Mouse (Mus musculus): ENCODE measurements at regions not wholly inside any gene's neighbourhood (a gene's known extent, or its start where the extent isn't known, plus 50 kb on each side); places are given as distances from the start of the nearest gene placed in this dataset.

DNA sequence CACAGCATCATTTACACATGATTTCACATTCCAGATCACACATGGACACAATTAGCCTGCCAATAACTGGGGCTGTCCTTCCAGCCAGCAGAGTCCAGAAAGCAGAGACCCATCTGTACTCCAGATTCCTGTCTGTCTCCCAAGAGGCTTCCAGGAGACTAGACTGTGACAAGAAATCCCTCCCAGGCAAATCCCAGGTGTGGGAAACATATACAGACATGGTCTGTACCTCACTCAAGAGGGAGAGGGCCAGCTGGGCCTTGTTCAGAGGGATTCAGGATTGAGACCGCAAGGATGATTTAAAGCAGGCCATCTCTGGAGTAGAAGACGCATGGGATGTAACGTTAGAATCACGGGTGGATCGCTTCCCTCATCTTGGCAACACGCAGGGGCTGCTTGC is 182.7 kb upstream of the Prr30 start:
- DNase-seq (ENCODE audit: low spot score), result no peak

DNA sequence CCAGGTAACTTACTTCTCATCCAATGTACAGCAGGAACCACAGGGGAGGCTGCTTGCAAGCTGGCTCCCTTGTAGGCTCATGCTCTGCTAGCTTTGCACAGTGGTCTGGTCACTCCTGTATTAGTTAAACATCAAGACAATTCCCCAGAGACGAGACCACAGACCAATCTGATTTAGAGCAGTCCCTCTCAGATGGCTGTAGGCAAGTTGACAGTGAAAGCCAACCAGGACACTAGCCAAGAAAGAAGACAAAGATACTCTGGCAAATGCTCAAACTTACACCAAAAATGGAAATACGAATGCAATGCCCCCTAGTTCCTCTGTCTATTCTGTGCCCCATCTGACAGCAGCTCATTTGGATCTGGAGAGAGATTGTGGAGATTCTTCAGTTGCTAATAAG is 181.8 kb upstream of the Prr30 start:
- no peak for DNase-seq (ENCODE audit: low spot score)

DNA sequence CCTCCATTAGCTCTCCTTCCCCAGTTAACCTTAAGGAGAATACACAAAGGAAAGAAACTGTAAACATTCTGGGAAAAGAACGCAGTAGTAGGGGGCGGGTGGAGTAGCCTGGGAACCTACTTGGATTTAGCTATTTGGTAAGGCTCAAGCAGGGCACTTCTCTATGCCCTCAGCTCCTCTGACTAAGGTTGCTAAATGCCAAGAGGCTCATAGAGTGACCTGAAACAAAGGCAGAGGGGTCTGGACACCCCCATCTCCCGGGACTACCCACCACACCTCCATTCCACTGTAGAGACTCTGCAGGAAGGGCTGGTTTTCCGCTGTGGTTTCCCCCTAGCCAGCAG is 179.5 kb upstream of the Prr30 start:
- no peak for DNase-seq (ENCODE audit: low spot score)

GRCm38 (mm10) chr14:101378965-101379662 is 179.0 kb upstream of the Prr30 start:
- peak; percentile 86 for DNase-seq (ENCODE audit: low spot score)

DNA sequence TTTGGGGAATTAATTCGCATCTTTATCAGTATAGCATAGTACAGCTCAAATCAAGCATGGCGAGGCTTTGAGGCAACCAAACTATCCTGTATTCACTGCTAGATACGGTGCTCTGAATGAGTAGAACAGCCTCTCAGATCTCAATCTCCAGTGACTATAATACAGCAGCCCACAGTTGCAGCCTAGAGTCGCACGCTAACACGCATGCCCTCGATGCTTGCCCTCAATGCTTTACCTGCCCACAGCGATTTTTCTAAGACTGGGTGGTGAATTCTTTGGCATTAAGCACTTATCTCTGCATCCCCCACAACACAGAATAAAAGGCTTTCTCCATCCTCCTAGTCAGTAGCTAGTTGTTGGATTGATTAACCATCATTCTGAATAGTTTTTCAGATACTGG is 178.4 kb upstream of the Prr30 start:
- DNase-seq (ENCODE audit: low spot score), result no peak

- no peak for DNase-seq (ENCODE audit: low spot score)
Observed at GRCm38 (mm10) chr14:101376690-101377089, 176.6 kb upstream of the Prr30 start.

- DNase-seq (ENCODE audit: low spot score), result no peak
Observed at GRCm38 (mm10) chr14:101375833-101376232, 175.7 kb upstream of the Prr30 start.

- no peak for DNase-seq (ENCODE audit: low spot score)
Observed at GRCm38 (mm10) chr14:101373864-101374263, 173.7 kb upstream of the Prr30 start.

DNA sequence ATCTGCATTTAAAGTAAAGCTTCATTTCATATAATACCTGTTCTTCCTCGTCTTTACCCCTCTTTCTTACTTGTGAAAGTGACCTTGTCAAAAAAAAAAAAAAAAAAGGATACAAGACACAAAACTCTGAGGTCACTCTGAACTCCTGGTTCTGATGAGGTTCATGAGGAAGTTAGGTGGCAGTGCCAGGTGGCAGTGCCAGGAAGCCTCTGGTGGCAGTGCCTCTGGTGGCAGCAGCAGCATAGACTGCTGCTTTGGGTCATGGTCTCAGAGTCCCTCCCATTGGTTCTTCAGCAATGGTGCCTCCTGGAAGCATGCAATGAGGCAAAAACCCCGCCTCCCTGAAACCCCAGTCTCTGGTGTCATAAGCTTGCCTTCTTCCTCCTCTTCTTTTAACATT is 159.7 kb upstream of the Prr30 start:
- DNase-seq (ENCODE audit: low spot score), result no peak

- DNase-seq (ENCODE audit: low spot score), result no peak
Observed at GRCm38 (mm10) chr14:101353009-101353378, 152.9 kb upstream of the Prr30 start.

DNA sequence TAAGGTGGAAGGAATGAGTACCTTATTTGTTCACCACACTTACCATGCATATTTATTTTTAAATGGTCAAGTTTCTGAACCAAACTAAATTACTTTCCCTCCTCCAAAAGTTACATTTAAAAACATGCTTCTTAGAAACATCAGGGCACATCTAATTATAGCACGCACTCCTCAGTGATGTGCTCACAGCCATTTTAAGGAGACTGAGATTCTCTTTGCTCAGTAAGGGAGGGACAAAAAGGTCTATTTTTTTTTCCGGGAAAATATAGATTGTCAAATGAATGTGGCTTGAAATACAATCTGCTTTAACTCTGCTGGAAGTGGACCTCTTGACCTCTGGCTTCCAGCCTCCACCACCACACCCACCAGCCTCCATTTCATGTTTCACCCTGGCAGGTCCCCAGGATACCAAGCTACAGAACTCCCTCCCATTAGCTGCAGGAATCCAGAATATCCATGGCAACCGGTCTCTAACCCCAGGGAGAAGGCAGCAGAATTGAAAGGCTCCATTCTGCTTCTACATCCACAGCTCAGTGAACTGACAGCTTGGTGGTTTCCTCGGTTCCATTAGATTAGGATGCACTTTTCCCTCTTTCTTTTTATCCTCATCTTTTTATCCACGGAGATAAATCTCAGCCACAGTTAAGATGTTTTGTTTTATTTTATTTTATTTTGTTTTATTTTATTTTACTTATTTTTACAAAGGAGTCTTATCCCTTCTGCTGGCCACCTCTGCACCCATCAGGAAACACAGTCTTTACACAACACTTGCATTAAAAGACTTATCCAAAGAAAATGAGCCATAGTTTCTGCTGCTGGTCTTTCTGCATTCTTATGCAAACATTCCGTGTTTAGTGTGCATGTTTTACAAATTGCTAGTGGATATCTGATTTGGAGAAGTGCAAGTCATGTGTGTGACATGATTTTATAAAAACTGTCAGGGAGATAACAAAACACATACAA is 152.2 kb upstream of the Prr30 start:
- peak; percentile 42 for DNase-seq (ENCODE audit: low spot score)

DNA sequence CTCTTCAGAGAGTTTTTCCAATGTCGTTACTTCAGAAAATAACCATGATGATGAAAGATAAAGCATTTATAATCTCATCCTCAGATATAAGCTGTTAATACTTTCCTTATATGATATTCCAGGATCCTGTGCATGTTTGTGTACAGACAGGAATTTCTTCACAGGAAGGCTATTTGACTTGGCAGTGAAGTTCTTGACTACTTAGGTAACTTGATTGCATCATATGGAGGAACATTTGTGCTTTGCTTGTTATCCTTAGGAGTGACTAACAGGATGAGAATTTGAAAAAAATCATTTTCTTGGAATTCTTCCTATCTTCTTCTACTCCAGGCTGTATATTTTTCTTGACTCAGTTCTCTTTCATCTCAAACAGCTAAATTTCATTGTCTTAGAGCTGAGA is 140.2 kb upstream of the Prr30 start:
- DNase-seq (ENCODE audit: low spot score), result no peak

DNA sequence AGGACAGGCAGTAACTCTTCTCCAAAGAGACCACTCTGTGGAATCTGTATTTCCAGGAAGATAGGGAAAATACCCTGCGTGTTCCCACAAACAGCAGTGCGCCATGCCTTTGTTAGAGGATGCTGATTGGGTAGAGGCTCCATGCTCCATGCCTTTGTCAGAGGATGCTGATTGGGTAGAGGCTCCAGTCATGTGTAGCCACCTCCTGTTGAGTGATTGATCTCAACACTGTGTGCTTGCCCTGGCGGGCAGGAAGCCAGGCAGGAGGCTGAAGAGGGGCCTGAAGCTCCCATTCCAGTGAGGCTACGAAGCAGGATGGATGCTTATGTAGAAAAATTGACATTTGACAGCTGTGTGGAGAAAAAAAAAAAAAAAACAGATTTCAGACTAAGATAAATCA is 131.9 kb upstream of the Prr30 start:
- no peak for DNase-seq (ENCODE audit: low spot score)

DNA sequence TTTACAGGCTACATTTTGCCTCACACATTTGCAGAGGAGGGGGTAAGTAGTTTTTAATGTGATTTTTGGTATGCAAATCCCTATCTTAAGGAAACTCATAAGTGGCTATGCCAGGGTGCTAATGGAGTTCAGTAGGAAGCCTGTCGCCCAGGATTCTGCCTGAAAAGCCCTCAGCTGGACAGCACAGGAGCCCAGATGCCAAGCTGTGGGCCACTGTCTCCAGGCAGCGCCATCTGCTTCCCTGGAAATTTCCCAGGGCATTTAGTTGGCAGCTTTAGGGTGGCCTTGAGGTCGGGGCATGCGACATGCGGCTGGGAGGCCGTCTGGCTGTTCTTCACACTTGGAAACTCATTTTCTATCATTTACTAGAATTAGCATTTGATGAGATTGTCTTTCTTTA is 127.3 kb upstream of the Prr30 start:
- no peak for DNase-seq (ENCODE audit: low spot score)

DNA sequence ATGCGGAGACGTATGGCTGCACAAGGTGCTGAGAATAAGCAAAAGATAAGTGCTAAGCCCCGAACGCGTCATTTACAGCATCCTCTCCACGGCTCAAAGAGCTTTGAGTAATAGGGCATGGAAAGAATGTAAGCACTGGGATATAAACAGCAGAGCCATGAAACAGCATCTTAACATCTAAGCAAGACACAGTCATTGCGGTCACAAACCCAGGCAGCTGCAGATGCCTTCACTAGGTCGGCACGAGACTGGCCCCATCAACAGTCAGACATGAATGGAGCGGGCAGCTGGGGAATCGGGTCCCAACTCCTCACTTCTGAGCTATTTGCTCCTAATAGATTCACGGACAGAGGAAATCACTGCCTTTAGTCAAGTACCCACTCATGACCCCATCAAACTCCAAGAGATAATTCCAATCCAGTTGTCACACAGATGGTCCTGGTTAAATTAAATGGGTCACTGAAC is 126.4 kb upstream of the Prr30 start:
- DNase-seq (ENCODE audit: low spot score), result no peak

- DNase-seq (ENCODE audit: low spot score), result no peak
Observed at GRCm38 (mm10) chr14:101323361-101323760, 123.2 kb upstream of the Prr30 start.

DNA sequence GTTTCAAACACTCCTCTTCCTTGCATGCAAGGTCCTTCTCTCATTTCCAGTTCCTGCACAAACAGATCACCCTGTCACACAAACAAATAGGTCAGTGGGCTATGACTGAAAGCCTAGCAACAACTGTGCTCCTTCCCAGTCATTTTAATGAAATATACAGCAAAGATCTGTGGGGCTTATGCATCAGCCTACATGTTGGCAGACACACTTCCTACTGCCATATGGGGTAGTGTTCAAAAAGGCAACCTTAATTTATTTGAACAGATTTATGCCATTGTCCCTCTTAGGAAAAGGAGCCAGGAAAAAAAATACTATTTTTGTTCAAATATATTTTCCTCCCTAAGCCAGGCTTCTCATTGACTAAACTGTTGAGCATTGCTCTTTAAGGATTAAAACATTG is 107.8 kb upstream of the Prr30 start:
- DNase-seq (ENCODE audit: low spot score), result no peak

DNA sequence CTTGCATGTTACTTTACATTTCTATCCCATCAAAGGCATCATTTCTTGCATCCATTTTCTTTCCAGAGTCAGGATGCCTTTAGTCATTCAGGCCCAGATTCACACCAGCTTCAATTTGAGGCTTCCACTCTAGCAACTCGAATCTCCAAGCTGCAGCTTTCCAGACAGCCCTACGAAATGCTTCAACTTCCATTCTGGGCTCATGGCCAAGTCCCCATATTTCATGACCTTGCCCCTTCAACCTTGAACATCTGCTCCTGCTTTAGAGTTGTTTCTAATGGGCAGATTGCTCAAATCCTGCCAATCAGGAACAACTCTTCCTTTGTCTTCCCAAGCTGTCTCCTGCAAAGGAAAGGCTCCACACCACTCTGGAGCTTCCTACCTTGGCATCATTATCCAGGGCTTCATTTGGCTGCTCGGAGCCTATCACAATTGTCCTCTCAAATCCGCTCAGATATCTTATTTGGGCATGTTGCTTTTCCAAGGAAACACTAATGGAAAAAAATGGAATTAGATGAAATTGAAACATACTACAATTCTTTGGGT is 104.4 kb upstream of the Prr30 start:
- peak; percentile 51 for DNase-seq (ENCODE audit: low spot score)

DNA sequence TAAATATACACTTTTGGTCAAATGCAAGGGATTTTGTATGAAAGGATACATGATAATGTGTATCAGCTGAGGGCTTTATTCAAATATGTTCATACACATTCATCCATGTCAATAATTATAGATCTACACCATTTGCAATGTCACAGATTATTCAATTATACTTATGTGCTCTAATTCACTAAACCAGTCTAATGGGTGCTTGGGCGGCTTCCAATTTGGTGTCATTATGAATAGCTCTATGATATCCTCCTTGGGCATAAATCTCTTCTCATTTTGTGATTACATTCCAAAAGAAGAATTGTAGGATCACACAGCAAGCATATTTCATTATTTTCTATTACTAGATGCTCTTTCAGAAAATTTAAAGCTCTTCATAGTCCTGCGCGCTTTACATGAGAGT is 97.7 kb upstream of the Prr30 start:
- DNase-seq (ENCODE audit: low spot score), result no peak

- DNase-seq (ENCODE audit: low spot score), result peak; percentile 49
Observed at GRCm38 (mm10) chr14:101294693-101295092, 94.6 kb upstream of the Prr30 start.

DNA sequence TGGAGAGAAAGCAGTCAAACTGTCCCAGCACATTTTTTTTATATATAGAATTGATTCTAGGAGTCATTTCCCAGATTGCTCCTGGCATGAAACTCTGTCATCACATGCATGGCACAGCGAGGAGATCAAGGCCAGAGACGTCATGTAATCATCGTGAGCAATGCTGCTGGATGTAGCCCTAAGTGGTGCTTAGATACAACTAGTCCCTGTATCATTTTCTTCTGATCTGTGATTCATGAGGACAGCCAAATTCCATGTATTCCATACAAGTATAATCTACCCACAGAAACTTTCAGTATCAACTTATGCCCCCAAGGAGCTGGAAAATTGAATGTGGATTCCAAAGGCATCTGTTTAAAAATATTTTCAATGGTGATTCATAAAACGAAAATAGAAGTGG is 87.6 kb upstream of the Prr30 start:
- no peak for DNase-seq (ENCODE audit: low spot score)

DNA sequence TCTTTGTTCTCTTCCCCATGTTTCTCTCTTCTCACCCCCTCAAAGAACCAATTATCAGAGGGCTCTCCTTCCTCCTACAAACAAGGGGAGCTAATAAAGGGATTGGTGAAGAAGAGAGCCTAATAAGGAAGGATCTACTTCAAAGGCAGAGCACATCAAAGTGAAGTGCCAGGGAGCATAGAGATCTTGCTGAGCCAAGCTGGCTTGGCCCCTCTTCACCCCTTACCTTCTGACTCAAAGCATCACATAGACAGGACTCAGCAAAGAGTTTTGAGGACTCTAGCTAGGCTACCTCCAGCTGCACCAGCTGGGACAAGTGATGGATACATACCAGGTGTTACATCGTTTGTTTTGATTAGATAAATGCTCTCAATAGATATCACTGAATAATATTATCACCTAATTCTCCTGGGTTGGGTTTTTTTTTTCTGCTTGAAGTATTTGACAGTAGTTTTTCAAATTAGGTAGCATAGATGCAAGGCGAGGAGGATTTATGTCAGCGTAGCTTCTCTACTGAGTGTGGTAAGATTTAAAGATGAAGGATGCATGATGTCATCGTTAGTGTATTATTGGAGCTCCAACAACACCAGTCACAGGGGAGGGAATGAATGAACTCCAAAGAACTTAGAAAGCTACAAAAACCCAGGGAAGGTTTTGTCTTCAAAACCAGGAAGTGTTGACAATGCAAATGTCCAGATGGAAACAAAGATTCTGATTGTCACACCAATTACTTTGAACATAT is 69.1 kb upstream of the Prr30 start:
- no peak for DNase-seq (ENCODE audit: low spot score)
